Mouse (Mus musculus) ES-E14 (cell line): Measurements from ENCODE around the gene Kif2c.

Experiments
- CHD2 ChIP-seq: IDR thresholded peaks from 2 replicates; pipeline ENCODE4 v1.6.1; 2014; ENCODE audit warnings: mild to moderate bottlenecking, low read depth, low read length, inconsistent platforms
- HCFC1 ChIP-seq: IDR thresholded peaks from 2 replicates; pipeline ENCODE4 v1.6.1; 2012; ENCODE audit warnings: low read length, inconsistent platforms, borderline replicate concordance; ENCODE audit not compliant: insufficient read depth
- MAFK ChIP-seq: IDR thresholded peaks from 2 replicates; pipeline ENCODE4 v1.6.1; 2014; ENCODE audit warnings: mild to moderate bottlenecking, low read depth, low read length, inconsistent platforms; ENCODE audit not compliant: insufficient read depth
- ZC3H11A ChIP-seq: IDR thresholded peaks from 2 replicates; pipeline ENCODE4 v1.6.1; 2012; ENCODE audit warnings: low read depth, mild to moderate bottlenecking, inconsistent platforms, low read length, borderline replicate concordance
- ZNF384 ChIP-seq: IDR thresholded peaks from 2 replicates; pipeline ENCODE4 v1.6.1; 2012; ENCODE audit warnings: low read depth, low read length, inconsistent platforms

DNA sequence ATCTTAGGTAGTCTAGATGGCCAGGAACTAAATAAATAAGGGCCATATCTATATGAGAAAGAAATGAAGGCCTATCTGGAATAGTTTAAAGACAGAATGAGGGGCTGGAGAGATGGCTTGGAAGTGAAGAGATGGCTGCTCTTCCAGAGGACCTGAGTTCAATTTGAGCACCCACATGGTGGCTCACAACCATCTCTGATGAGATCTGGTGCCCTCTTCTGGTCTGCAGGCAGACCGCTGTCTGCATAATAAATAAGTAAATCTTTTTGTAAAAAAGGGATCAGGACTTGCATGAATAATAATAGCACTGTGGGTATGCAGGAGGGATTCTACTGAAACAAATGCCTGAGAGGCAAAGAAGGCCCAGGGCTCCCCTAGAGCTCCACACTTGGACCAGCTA is 69.2 kb downstream of the Kif2c start:
- no peak for TF ChIP-seq CHD2
- TF ChIP-seq ZC3H11A, result no peak
- TF ChIP-seq HCFC1, result no peak
- TF ChIP-seq MAFK, result no peak
- no peak for TF ChIP-seq ZNF384
